Mouse (Mus musculus) effector memory CD4-positive, alpha-beta T cell, adult 5 months (primary cell): ENCODE data around the gene Kctd21. TPM values are rescaled to one million over a fixed set of nuclear protein-coding genes. Genes with fewer than 3 reads are reported as not detected.

ENCODE experiments used
- polyA plus RNA-seq: library from polyadenylated mRNA; unstranded; fragments of 100-300 nt; shearing (Covaris generic); gene quantifications from one replicate; pipeline ENCODE4 v1.2.1, GENCODE M21; 2017

The Kctd21 gene
- 0.37 TPM for polyA plus RNA-seq

DNA sequence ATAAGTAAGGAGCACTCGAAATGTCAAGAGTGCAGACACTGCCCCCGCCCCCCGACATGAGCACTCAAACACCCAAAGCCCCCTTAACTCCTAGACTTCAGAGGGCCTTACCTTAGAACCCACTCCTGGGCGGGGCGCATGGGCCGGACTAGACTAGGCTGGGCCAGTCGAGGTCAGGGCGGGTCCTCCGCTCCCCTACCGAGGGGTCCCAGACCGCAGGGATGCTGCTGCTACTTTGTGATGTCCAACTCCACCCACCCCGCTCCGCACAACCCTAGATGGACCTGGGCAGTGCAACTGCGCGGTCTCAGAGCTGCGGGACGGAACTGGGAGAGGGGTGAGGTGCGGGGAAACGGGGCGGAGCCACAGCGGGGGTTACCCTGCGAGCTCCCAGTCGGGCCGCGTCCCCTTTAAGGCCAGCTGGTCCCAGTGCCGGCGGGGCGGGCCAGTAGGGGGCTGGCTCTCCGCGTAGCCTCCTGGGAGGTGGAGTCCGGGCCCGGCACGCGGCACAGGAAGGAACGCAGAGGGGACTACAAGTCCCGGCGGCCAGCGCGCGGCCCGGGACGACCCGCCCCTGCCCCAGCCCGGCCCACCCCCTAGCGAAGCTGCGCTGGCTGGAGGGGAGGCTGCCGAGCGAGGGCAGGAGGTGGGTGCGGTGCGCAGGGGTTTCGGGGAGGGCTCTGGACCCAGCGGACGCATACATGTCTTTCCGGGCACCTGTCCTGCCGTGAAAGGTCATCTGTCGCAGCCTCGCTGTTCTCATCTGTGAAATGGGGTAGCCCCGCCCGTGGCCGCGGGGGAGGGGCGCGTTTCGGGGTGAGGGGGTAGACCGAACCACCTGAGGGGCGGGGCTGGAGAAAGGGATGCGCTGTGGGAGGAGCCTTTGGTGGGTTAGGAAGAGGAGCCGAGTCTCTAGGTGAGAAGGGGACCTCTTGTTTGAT lies at the start of gene Kctd21, which contains the start of gene Usp35:
Gene Kctd21, plus strand, starts transcription at position 602 of the 941 bp plus-strand sequence.
Gene Usp35, minus strand, starts transcription at position 295 of the 941 bp plus-strand sequence.

Other genes with a start within 250 kb of the Kctd21 start
- gene Usp35, start 307 bp upstream of the Kctd21 start, polyA plus RNA-seq = 1.5 TPM
- 8.8 TPM for gene Alg8, start 39.3 kb downstream of the Kctd21 start, polyA plus RNA-seq
- 84.0 TPM for gene Ndufc2, start 67.7 kb downstream of the Kctd21 start, polyA plus RNA-seq
- gene Thrsp, start 85.4 kb downstream of the Kctd21 start, polyA plus RNA-seq = not detected
- not detected for gene Kctd14, start 119.0 kb downstream of the Kctd21 start, polyA plus RNA-seq
- 33.5 TPM for gene Ints4, start 148.6 kb downstream of the Kctd21 start, polyA plus RNA-seq
- gene Aamdc, start 247.2 kb downstream of the Kctd21 start, polyA plus RNA-seq = 22.7 TPM
- 57.7 TPM for gene Rsf1, start 247.6 kb downstream of the Kctd21 start, polyA plus RNA-seq